Mouse (Mus musculus): ENCODE measurements around the gene Clca3a1. TPM values are rescaled to one million over a fixed set of nuclear protein-coding genes. Genes with fewer than 3 reads are reported as not detected.
"Not testable (repeated sequence)": the region's sequence is repeated elsewhere in the genome, so short reads cannot be mapped to it uniquely, and the experiment has no call there.

The Clca3a1 gene
- polyA plus RNA-seq, 2 experiments, result 4.2 to 5.4 TPM

GRCm38 (mm10) chr3:144723455-144723854 is 37.3 kb downstream of the Clca3a1 start:
- WGBS (ENCODE audit: insufficient replicate concordance), result 22% methylated on average over 4 of the region's 4 CpGs
- Histone ChIP-seq H3K4me1 (replicated peaks; ENCODE audit: control insufficient read depth in 2 of 2, insufficient read depth in 2 of 2, low read length in 1 of 2) (peaks cover 6 to 19% of the 10 kb centered on the region in 2 experiments), H3K27ac (no peak overlapping the region), H3K9me3 (ENCODE audit: control insufficient read depth, low read length) (no peaks in the 10 kb centered on the region), H3K9ac (replicated peaks) (no peak overlapping the region), H3K4me2 (ENCODE audit: low read depth) (no peak overlapping the region), H3K36me3 (replicated peaks; ENCODE audit: control insufficient read depth, insufficient read depth, low read depth) (no peaks in the 10 kb centered on the region), H3K4me3 (ENCODE audit: insufficient read depth in 1 of 2, low read depth in 2 of 2, low read length in 2 of 2) (no peak overlapping the region), H3K27me3 (ENCODE audit: control insufficient read depth, insufficient read depth, low read length) (no peaks in the 10 kb centered on the region)
- peak in 2 of 3 experiments; percentile 20 to 28 for DNase-seq (ENCODE audit: low read depth in 3 of 3, low spot score in 3 of 3)
- no peak for ATAC-seq (ENCODE audit: insufficient read depth)
- TF ChIP-seq EP300 (IDR thresholded peaks at IDR 0.05; ENCODE audit: low read depth) (no peak), CTCF (IDR thresholded peaks at IDR 0.05; ENCODE audit: low read depth) (peak; percentile 87)

GRCm38 (mm10) chr3:144722566-144722965 is 38.2 kb downstream of the Clca3a1 start:
- ATAC-seq (ENCODE audit: insufficient read depth); H3K9me3 ChIP-seq (ENCODE audit: control insufficient read depth, low read length); H3K4me3 ChIP-seq (ENCODE audit: insufficient read depth in 1 of 2, low read depth in 2 of 2, low read length in 2 of 2); H3K27me3 ChIP-seq (ENCODE audit: control insufficient read depth, insufficient read depth, low read length); H3K4me2 ChIP-seq (ENCODE audit: low read depth); H3K36me3 ChIP-seq (replicated peaks; ENCODE audit: control insufficient read depth, insufficient read depth, low read depth); DNase-seq (ENCODE audit: low read depth in 3 of 3, low spot score in 3 of 3): not testable (repeated sequence)
- Histone ChIP-seq H3K4me1 (replicated peaks; ENCODE audit: control insufficient read depth in 2 of 2, insufficient read depth in 2 of 2, low read length in 1 of 2) (peaks cover 13 to 25% of the 10 kb centered on the region in 2 experiments), H3K27ac (peak overlapping the region; percentile 21; the same call in 1 of the 2 replicates), H3K9ac (replicated peaks) (peak overlapping the region; percentile 13; the same call in 1 of the 2 replicates)
- WGBS (ENCODE audit: insufficient replicate concordance), result 83% methylated on average over 3 of the region's 3 CpGs

GRCm38 (mm10) chr3:144721860-144722256 is 38.9 kb downstream of the Clca3a1 start:
- TF ChIP-seq CTCF (IDR thresholded peaks at IDR 0.05; ENCODE audit: low read depth), result no peak
- 0 out of 2 replicates have a peak, but pooled peaks have one; percentile 22 for TF ChIP-seq EP300 (IDR thresholded peaks at IDR 0.05; ENCODE audit: low read depth)
- no peaks in the 10 kb centered on the region for H3K36me3 ChIP-seq (replicated peaks; ENCODE audit: control insufficient read depth, insufficient read depth, low read depth)
- DNase-seq (ENCODE audit: low read depth in 3 of 3, low spot score in 3 of 3) (peak in 1 of 3 experiments; percentile 11), ATAC-seq (ENCODE audit: insufficient read depth) (no peak)
- H3K27me3 ChIP-seq (ENCODE audit: control insufficient read depth, insufficient read depth, low read length), result no peaks in the 10 kb centered on the region
- H3K27ac ChIP-seq, result peak overlapping the region; percentile 95
- peak overlapping the region; percentile 73 for H3K9ac ChIP-seq (replicated peaks)
- H3K9me3 ChIP-seq (ENCODE audit: control insufficient read depth, low read length), result no peaks in the 10 kb centered on the region
- peaks cover 14 to 25% of the 10 kb centered on the region in 2 experiments for H3K4me1 ChIP-seq (replicated peaks; ENCODE audit: control insufficient read depth in 2 of 2, insufficient read depth in 2 of 2, low read length in 1 of 2)
- peak overlapping the region; percentile 11 to 44; a peak in 3 of 4 replicates for H3K4me3 ChIP-seq (ENCODE audit: insufficient read depth in 1 of 2, low read depth in 2 of 2, low read length in 2 of 2)
- peak overlapping the region; percentile 97 for H3K4me2 ChIP-seq (ENCODE audit: low read depth)
- WGBS (ENCODE audit: insufficient replicate concordance), result 25% methylated on average over 9 of the region's 9 CpGs

- WGBS (ENCODE audit: insufficient replicate concordance), result 30% methylated on average over 10 of the region's 10 CpGs
- Histone ChIP-seq H3K9ac (replicated peaks) (peak overlapping the region; percentile 73), H3K27ac (peak overlapping the region; percentile 95), H3K9me3 (ENCODE audit: control insufficient read depth, low read length) (no peaks in the 10 kb centered on the region), H3K4me3 (ENCODE audit: insufficient read depth in 1 of 2, low read depth in 2 of 2, low read length in 2 of 2) (peak overlapping the region; percentile 52 to 99; a peak in 3 of 4 replicates), H3K36me3 (replicated peaks; ENCODE audit: control insufficient read depth, insufficient read depth, low read depth) (no peaks in the 10 kb centered on the region), H3K4me2 (ENCODE audit: low read depth) (peak overlapping the region; percentile 97), H3K4me1 (replicated peaks; ENCODE audit: control insufficient read depth in 2 of 2, insufficient read depth in 2 of 2, low read length in 1 of 2) (peaks cover 14 to 25% of the 10 kb centered on the region in 2 experiments), H3K27me3 (ENCODE audit: control insufficient read depth, insufficient read depth, low read length) (no peaks in the 10 kb centered on the region)
- peak in 2 of 3 experiments; percentile 34 to 44 for DNase-seq (ENCODE audit: low read depth in 3 of 3, low spot score in 3 of 3)
- peak; percentile 60 for TF ChIP-seq EP300 (IDR thresholded peaks at IDR 0.05; ENCODE audit: low read depth)
- no peak for TF ChIP-seq CTCF (IDR thresholded peaks at IDR 0.05; ENCODE audit: low read depth)
- no peak for ATAC-seq (ENCODE audit: insufficient read depth)
These were observed 39.5 kb downstream of the Clca3a1 start for GRCm38 (mm10) chr3:144721077-144721859.

All from liver, embryonic 14.5 days (tissue).